Mouse (Mus musculus) liver, adult 2 months (tissue): ENCODE measurements around the gene Zfp931. TPM values are rescaled to one million over a fixed set of nuclear protein-coding genes. Genes with fewer than 3 reads are reported as not detected.
"Not testable (repeated sequence)": the region's sequence is repeated elsewhere in the genome, so short reads cannot be mapped to it uniquely, and the experiment has no call there.

Experiments used
- DNase-seq: peaks from one replicate; pipeline ENCODE4 v3.0.0-alpha.2; 2011; ENCODE audit warnings: low read depth, low spot score; ENCODE audit errors: extremely low read depth
- H3K27ac ChIP-seq: fragments of 200-500 bp; replicated peaks from 2 replicates; pipeline ENCODE4 v1.5.1; 2012; ENCODE audit warnings: low read depth, mild to moderate bottlenecking, control low read depth, inconsistent platforms, low read length; ENCODE audit not compliant: insufficient read depth
- H3K27me3 ChIP-seq: fragments of 200-500 bp; 2 replicates; pipeline ENCODE4 v1.6.1; 2012; ENCODE audit warnings: mild to moderate bottlenecking, moderate library complexity, low read length, inconsistent platforms; ENCODE audit not compliant: control insufficient read depth, insufficient read depth
- H3K36me3 ChIP-seq: fragments of 200-500 bp; 2 replicates; pipeline ENCODE4 v1.6.1; 2012; ENCODE audit warnings: low read length, inconsistent platforms; ENCODE audit not compliant: control insufficient read depth, insufficient read depth
- H3K4me1 ChIP-seq: fragments of 200-500 bp; 2 replicates; pipeline ENCODE4 v1.6.1; 2011; ENCODE audit warnings: low read length; ENCODE audit not compliant: control insufficient read depth, insufficient read depth
- H3K4me3 ChIP-seq: fragments of 200-500 bp; 2 replicates; pipeline ENCODE4 v1.5.1; 2011; ENCODE audit warnings: low read depth, mild to moderate bottlenecking, control low read depth, low read length, moderate library complexity; ENCODE audit not compliant: insufficient read depth
- H3K79me2 ChIP-seq: fragments of 200-500 bp; 2 replicates; pipeline ENCODE4 v1.6.1; 2012; ENCODE audit warnings: inconsistent platforms, mild to moderate bottlenecking, low read length, moderate library complexity; ENCODE audit not compliant: control insufficient read depth, insufficient read depth
- H3K9ac ChIP-seq: fragments of 200-500 bp; 2 replicates; pipeline ENCODE4 v1.6.1; 2012; ENCODE audit warnings: low read depth, mild to moderate bottlenecking, control low read depth, inconsistent platforms, low read length
- CTCF ChIP-seq: fragments of 200-500 bp; IDR thresholded peaks from 2 replicates; pipeline ENCODE4 v1.5.1; 2011; ENCODE audit warnings: low read depth, low read length, control low read depth
- POLR2A ChIP-seq: fragments of 200-500 bp; IDR thresholded peaks from 2 replicates; pipeline ENCODE4 v1.6.1; 2011; ENCODE audit warnings: low read length, control low read depth; ENCODE audit not compliant: insufficient read depth; ENCODE audit errors: extremely low read depth
- WGBS: fragments of 180-500 bp; shearing (Covaris S2); methylation state at CpG from one replicate; pipeline ENCODE4 v1.1.7; 2018; 5-methylcytosine and 5-hydroxymethylcytosine counted together
- polyA plus RNA-seq: library from polyadenylated mRNA; depleted of rRNA; stranded (reverse); fragments of >200 nt; gene quantifications from 2 replicates; pipeline ENCODE4 v1.2.3, GENCODE M21; 2012
- total RNA-seq: library from RNA; depleted of rRNA; stranded (reverse); fragments of >200 nt; gene quantifications from 2 replicates; pipeline ENCODE4 v1.2.3, GENCODE M21; 2014

Zfp931 gene
- total and polyA plus RNA-seq, 2 experiments: 1.3 to 15.0 TPM

GRCm38 (mm10) chr2:178101957-178102356 is 23.7 kb upstream of the Zfp931 start:
- no peak for TF ChIP-seq POLR2A
- peak; percentile 57 for TF ChIP-seq CTCF
- H3K27ac ChIP-seq: no peak overlapping the region
- H3K4me1 ChIP-seq: no peaks in the 10 kb centered on the region
- no peaks in the 10 kb centered on the region for H3K36me3 ChIP-seq
- H3K27me3 ChIP-seq: no peaks in the 10 kb centered on the region; the same call in 1 of the 2 replicates
- H3K9ac ChIP-seq: no peak overlapping the region
- 14% methylated on average over 7 of the region's 7 CpGs for WGBS
- DNase-seq: peak; percentile 12
- H3K4me3 ChIP-seq: no peak overlapping the region
- no peaks in the 10 kb centered on the region for H3K79me2 ChIP-seq

DNA sequence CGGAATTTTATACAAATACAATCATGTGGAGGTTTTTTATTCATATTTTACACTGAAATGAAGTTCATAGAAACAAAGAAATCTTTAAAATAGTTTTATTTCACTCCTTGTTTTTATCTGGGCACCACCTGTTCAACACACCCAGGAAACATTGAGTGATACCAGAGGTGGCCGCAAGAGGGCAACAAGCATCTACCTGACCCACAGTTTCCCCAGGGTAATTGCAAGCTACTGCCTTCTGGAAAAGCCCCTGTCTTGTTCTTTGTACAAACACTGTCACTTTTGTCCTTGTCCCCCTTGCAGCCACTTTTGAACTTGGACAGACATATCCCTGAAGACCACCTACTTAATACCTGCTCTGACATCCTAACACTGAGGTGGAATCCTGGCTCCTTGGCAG is 19.7 kb upstream of the Zfp931 start:
- 11% methylated on average over 2 of the region's 2 CpGs for WGBS
- no peak for TF ChIP-seq POLR2A
- peak; percentile 67 for TF ChIP-seq CTCF

DNA sequence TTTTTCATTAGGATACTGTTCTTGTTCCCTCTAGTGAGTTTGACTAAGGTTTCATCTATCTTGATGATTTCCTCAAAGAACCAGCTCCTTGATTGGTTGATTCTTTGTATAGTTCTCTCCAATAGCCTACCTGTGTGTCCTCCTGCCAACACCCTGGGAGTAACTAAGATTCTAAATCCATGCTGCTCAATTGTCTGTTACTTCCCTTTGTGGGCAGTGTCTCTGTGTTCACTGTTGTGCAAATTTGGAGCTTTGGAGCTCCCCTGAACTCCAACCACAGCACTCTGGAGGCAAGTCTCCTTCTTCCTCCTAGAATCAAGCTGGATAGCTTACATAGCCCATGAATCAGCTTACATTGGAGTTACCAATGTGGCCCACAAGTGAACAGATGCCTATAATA is 11.3 kb upstream of the Zfp931 start:
- TF ChIP-seq CTCF (no peak), POLR2A (no peak)
- no peak overlapping the region for H3K9ac ChIP-seq
- no peak overlapping the region for H3K4me3 ChIP-seq
- no peak overlapping the region for H3K27ac ChIP-seq
- H3K79me2 ChIP-seq: no peaks in the 10 kb centered on the region
- no peaks in the 10 kb centered on the region for H3K27me3 ChIP-seq
- no peak for DNase-seq
- H3K4me1 ChIP-seq: no peaks in the 10 kb centered on the region
- H3K36me3 ChIP-seq: no peaks in the 10 kb centered on the region

More for the DNA sequence above, 19.7 kb upstream of the Zfp931 start:
- H3K4me1 ChIP-seq: no peaks in the 10 kb centered on the region
- no peak overlapping the region for H3K4me3 ChIP-seq
- no peak overlapping the region for H3K27ac ChIP-seq
- H3K27me3 ChIP-seq: no peaks in the 10 kb centered on the region; the same call in 1 of the 2 replicates
- peak; percentile 16 for DNase-seq
- no peaks in the 10 kb centered on the region for H3K79me2 ChIP-seq
- no peaks in the 10 kb centered on the region for H3K36me3 ChIP-seq
- H3K9ac ChIP-seq: no peak overlapping the region

GRCm38 (mm10) chr2:178058195-178058594 is 20.1 kb downstream of the Zfp931 start:
- Histone ChIP-seq H3K36me3 (no peaks in the 10 kb centered on the region), H3K27me3 (no peaks in the 10 kb centered on the region), H3K79me2 (no peaks in the 10 kb centered on the region), H3K27ac (no peak overlapping the region), H3K4me3 (no peak overlapping the region), H3K9ac (no peak overlapping the region), H3K4me1 (no peaks in the 10 kb centered on the region)
- 3% methylated on average over 1 of the region's 1 CpGs for WGBS
- peak; percentile 54 for TF ChIP-seq CTCF
- TF ChIP-seq POLR2A: no peak
- DNase-seq: peak; percentile 33

- 93% methylated on average over 3 of the region's 3 CpGs for whole genome bisulfite sequencing
Measured at GRCm38 (mm10) chr2:178027601-178028000, 50.7 kb downstream of the Zfp931 start.

DNA sequence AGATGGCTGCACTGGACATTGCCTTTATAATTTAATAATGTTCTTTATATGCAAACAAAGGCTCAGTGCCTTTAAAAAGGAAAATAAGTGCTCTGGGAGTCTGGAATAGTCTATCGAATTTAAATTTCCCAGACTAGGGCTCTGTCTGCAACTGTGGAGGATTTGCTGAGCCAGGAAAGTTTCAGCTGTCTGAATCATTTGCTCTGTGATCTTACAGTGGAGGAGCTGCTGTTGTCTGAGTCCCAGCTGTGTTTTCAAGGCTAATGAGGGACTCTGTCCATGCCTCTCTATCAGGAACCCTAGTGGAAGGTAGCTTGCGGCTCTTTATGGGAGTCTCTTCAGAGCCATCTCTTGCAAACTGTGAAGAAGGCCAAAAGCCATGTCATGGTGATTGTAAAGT is 54.4 kb downstream of the Zfp931 start:
- 5% methylated on average over 2 of the region's 2 CpGs for WGBS
- not testable (repeated sequence) for H3K27ac ChIP-seq, H3K36me3 ChIP-seq, H3K4me1 ChIP-seq, H3K27me3 ChIP-seq, H3K9ac ChIP-seq, H3K79me2 ChIP-seq
- peak overlapping the region; percentile 61; the same call in 1 of the 2 replicates for H3K4me3 ChIP-seq
- peak; percentile 6 for DNase-seq

More at GRCm38 (mm10) chr2:178027601-178028000, 50.7 kb downstream of the Zfp931 start:
- H3K79me2 ChIP-seq, H3K4me3 ChIP-seq, H3K27me3 ChIP-seq, H3K9ac ChIP-seq, H3K27ac ChIP-seq, H3K4me1 ChIP-seq, H3K36me3 ChIP-seq: not testable (repeated sequence)
- peak; percentile 24 for DNase-seq

GRCm38 (mm10) chr2:178023011-178023611 is 55.2 kb downstream of the Zfp931 start, which contains the start of gene Zfp971:
TSS of gene Zfp971 (plus strand) at chr2:178023284.
- H3K27ac ChIP-seq: peak within 1 kb of the TSS; percentile 54
- peak within 1 kb of the TSS; percentile 61 for H3K4me3 ChIP-seq
- WGBS: under 1% methylated on average over 15 of the region's 15 CpGs
- H3K79me2 ChIP-seq, H3K36me3 ChIP-seq, H3K27me3 ChIP-seq, H3K4me1 ChIP-seq: not testable (repeated sequence)
- H3K9ac ChIP-seq: peak within 1 kb of the TSS; percentile 48
- peak; percentile 60 for DNase-seq

GRCm38 (mm10) chr2:178020773-178021172 is 57.5 kb downstream of the Zfp931 start:
- H3K9ac ChIP-seq, H3K27me3 ChIP-seq, H3K27ac ChIP-seq, H3K4me1 ChIP-seq, H3K36me3 ChIP-seq, H3K79me2 ChIP-seq, H3K4me3 ChIP-seq: not testable (repeated sequence)
- 76% methylated on average over 8 of the region's 8 CpGs for WGBS
- peak; percentile 29 for DNase-seq

DNA sequence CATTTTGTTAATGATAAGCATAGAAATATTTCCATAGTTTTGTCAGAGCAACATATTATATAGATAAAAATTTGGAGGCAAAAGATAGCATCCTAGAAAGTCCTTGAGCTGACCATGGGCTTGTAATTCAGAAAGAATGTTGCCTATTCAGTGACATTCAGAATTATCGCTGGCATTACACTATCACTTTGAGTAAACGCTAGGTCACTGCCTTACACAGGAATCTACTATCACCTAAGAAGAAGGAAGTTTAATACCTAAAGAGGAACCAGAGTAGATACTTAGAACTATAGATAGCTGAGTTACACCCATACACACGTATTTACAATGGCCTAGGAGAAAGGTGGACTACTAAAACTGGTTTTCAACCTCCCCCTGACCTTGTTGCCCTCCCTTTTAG is 58.8 kb downstream of the Zfp931 start:
- not testable (repeated sequence) for H3K27ac ChIP-seq, H3K27me3 ChIP-seq, H3K79me2 ChIP-seq, H3K36me3 ChIP-seq, H3K4me1 ChIP-seq, H3K9ac ChIP-seq, H3K4me3 ChIP-seq, DNase-seq
- 80% methylated on average over 3 of the region's 3 CpGs for WGBS
